In the genomic region with DNA sequence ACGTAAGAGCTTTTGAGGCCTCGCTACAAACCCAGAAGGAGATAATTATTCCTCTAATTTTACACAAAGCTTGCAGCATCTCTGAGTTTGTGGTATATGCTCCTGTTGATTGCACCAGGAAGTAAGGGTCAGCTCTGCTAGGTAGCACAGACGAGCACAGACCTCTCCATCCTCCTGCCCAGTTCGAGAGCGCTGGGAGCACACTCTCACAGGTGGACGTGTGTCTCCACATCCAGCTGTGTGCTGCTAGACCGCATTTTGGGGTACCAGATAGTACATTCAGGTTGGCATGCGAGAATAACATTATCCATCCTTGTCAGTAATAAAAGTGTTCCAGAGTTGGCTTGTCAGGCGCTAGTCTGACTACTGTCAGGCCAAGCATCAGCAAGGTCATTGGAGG, we compare ENCODE assay signal across 14 mouse cellular contexts.
"Had no signal": no experiment of that assay in that cellular context is flagged by ENCODE, and none has a peak within 500 bp of the region (broad histone marks: within the 10 kb centered on the region; RNA-seq: fewer than 3 reads in every experiment).

No protein-coding gene starts in this region.

- H3K4me2 ChIP-seq: limb, embryonic 13.5 days; midbrain, embryonic 13.5 days; neural tube, embryonic 15.5 days had no signal

- H3K4me3 ChIP-seq: layer of hippocampus, adult 2 months; limb, embryonic 13.5 days; midbrain, embryonic 13.5 days; myocyte; neural tube, embryonic 15.5 days had no signal

- H3K4me1 ChIP-seq: midbrain, embryonic 13.5 days; neural tube, embryonic 15.5 days had no signal

- ATAC-seq: midbrain, embryonic 13.5 days had no signal

- H3K9me3 ChIP-seq: limb, embryonic 13.5 days; midbrain, embryonic 13.5 days; neural tube, embryonic 15.5 days had no signal

- DNase-seq: kidney, postnatal 10 days; kidney, postnatal 4 days; left cerebral cortex, postnatal 4 days; lung, adult 18-20 months; right cerebral cortex, adult 18-20 months; right cerebral cortex, postnatal 25 days; thymus, postnatal 4 days had no signal

- H3K27ac ChIP-seq: layer of hippocampus, adult 2 months; limb, embryonic 13.5 days; liver, embryonic 14.5 days; midbrain, embryonic 13.5 days; neural tube, embryonic 15.5 days; stomach, postnatal 0 days had no signal

- H3K9ac ChIP-seq: limb, embryonic 13.5 days; liver, embryonic 14.5 days; midbrain, embryonic 13.5 days; neural tube, embryonic 15.5 days had no signal

- H3K36me3 ChIP-seq: limb, embryonic 13.5 days; midbrain, embryonic 13.5 days; neural tube, embryonic 15.5 days had no signal
